Mouse (Mus musculus) hindbrain, embryonic 14.5 days (tissue): ENCODE measurements around the gene Fads3. TPM values are rescaled to one million over a fixed set of nuclear protein-coding genes. Genes with fewer than 3 reads are reported as not detected.
A peak's percentile ranks its signal among the peaks of the same experiment; 100 is the strongest.

ENCODE experiments used
- ATAC-seq: fragments of 200-750 bp; cut with Nextera tagmentation; 2 replicates; pipeline ENCODE4 v1.8.0; 2017; ENCODE audit warnings: moderate number of reproducible peaks, mild to moderate bottlenecking, moderate TSS enrichment, moderate library complexity; ENCODE audit not compliant: low FRiP score
- DNase-seq: peaks from one replicate; pipeline ENCODE4 v3.0.0-alpha.2; 2015; ENCODE audit warnings: low spot score
- H3K27ac ChIP-seq: fragments of 300-500 bp; sonication (generic); 2 replicates; pipeline ENCODE4 v1.5.1; 2014; ENCODE audit warnings: mild to moderate bottlenecking, moderate library complexity
- H3K27me3 ChIP-seq: fragments of 300-500 bp; sonication (generic); 2 replicates; pipeline ENCODE4 v1.6.1; 2014; ENCODE audit warnings: mild to moderate bottlenecking, low read length, mixed read lengths; ENCODE audit not compliant: control insufficient read depth, insufficient read depth
- H3K36me3 ChIP-seq: fragments of 300-500 bp; sonication (generic); replicated peaks from 2 replicates; pipeline ENCODE4 v1.6.1; 2014; ENCODE audit not compliant: control insufficient read depth, insufficient read depth
- H3K4me1 ChIP-seq: fragments of 300-500 bp; sonication (generic); replicated peaks from 2 replicates; pipeline ENCODE4 v1.6.1; 2014; ENCODE audit warnings: antibody characterized with exemption, low read length, mixed read lengths; ENCODE audit not compliant: control insufficient read depth, insufficient read depth
- H3K4me2 ChIP-seq: fragments of 300-500 bp; sonication (generic); replicated peaks from 2 replicates; pipeline ENCODE4 v1.6.1; 2014; ENCODE audit warnings: mild to moderate bottlenecking, moderate library complexity
- H3K4me3 ChIP-seq: fragments of 300-500 bp; sonication (generic); replicated peaks from 2 replicates; pipeline ENCODE4 v1.5.1; 2014; ENCODE audit warnings: mild to moderate bottlenecking, low read length
- H3K9ac ChIP-seq: fragments of 300-500 bp; sonication (generic); 2 replicates; pipeline ENCODE4 v1.6.1; 2014
- H3K9me3 ChIP-seq: fragments of 300-500 bp; sonication (generic); 2 replicates; pipeline ENCODE4 v1.6.1; 2016; ENCODE audit warnings: low read length; ENCODE audit not compliant: control insufficient read depth
- WGBS: fragments of 180-500 bp; shearing (Covaris S2); extraction: QIAGEN DNeasy Blood & Tissue Kit; methylation state at CpG from one replicate; pipeline ENCODE4 v1.1.7; 2014; 5-methylcytosine and 5-hydroxymethylcytosine counted together
- polyA plus RNA-seq: library from polyadenylated mRNA; unstranded; fragments of >200 nt; fragmentation: Nextera tagmentation; extraction: Ambion mirVana; gene quantifications from 2 replicates; pipeline ENCODE4 v1.2.1, GENCODE M21; 2014

Fads3 gene
- polyA plus RNA-seq, 1 experiment from 2014 or later: 24.7 TPM

DNA sequence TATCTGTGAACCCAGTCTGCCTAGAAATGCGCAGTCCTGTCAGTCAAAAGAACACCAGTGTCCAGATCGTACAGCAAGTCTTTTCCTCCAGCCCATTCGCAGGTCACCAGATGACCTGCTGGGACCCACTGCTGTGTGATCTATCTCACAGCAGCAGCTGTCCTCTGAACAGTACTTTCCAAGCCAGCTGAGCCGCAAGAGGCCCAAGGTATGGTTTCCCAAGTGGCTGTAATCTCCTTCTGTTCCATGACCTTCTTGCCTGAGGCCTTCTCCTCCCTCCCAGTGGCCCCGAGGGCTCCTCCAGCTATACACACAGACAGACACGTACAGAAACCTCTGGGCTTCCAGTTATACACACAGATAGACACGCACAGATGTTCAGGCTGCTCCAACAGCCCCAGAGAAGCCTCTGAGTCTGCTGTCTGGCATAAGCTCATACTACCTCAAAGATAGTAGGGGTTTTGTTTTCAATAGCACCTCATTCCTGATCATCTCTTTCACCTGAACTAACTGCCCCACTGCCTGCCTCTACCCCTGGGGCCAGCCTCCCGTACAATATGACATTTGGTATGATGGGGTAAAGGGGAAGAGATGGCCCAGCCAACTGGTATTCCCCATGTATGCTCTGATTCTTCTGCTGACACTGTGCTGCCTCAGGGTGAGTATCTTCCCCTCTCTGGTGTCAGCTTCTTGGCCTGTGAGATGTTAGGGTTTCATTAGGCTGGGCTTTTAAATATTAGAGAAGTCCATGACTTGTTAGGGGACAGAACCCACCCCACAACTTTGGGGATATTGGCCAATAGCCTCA, 19.6 kb downstream of the Fads3 start:
- Histone ChIP-seq H3K9me3 (no peaks in the 10 kb centered on the region), H3K4me3 (no peak overlapping the region), H3K4me2 (no peak overlapping the region), H3K27ac (0 out of 2 replicates have a peak overlapping the region, but pooled peaks have one; percentile 39), H3K27me3 (no peaks in the 10 kb centered on the region), H3K9ac (no peak overlapping the region), H3K4me1 (no peaks in the 10 kb centered on the region; the same call in 1 of the 2 replicates), H3K36me3 (peaks cover 75% of the 10 kb centered on the region)
- 46% methylated on average over 8 of the region's 8 CpGs for WGBS
- ATAC-seq: no peak
- no peak for DNase-seq

DNA sequence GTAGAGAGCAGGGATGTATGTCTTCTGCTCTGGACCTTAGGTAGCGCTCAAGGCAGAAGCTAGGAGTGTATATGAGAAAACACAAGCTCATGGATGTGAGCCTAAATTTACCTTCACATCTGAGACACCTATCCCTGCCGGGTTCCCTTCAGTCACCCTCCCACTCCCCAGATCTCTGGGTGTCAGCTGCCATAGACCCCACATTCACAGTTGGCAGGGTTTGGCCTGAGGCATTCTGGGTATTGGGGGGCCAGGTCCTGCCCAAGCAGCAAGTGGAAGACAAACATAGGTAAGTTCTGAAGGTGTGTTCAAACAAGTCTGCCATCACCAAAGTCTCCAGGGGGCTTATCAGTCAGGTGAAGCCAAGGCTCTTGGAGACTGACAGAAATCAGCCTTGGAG, 20.3 kb downstream of the Fads3 start:
- DNase-seq: no peak
- Histone ChIP-seq H3K9me3 (no peaks in the 10 kb centered on the region), H3K27ac (no peak overlapping the region), H3K36me3 (peaks cover 76% of the 10 kb centered on the region), H3K4me1 (no peaks in the 10 kb centered on the region; the same call in 1 of the 2 replicates), H3K27me3 (no peaks in the 10 kb centered on the region), H3K9ac (no peak overlapping the region), H3K4me3 (no peak overlapping the region), H3K4me2 (no peak overlapping the region)
- no peak for ATAC-seq
- 98% methylated on average over 2 of the region's 2 CpGs for WGBS

GRCm38 (mm10) chr19:10062292-10062691, 20.9 kb downstream of the Fads3 start:
- WGBS: 90% methylated on average over 8 of the region's 8 CpGs

DNA sequence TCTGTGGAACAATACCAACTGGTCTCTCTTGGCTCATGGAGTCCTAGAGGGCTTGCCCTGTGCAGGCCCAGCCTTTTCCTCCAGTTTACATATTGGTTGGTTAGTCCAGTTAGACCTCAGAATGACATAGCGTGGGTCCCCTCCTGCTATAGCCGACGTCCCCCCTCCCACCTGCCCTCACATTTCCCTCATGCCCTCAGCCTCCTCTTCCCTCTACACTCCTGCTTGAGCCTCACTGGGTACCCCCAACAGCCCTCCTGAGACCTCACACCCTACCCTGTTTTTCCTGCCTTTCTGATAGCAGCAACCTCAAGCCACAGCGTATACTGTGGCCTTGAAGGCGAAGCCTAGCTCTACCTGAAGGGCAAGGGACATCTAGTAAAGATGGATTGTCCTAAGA, 21.5 kb downstream of the Fads3 start:
- DNase-seq (no peak), ATAC-seq (no peak)
- Histone ChIP-seq H3K9ac (no peak overlapping the region), H3K4me2 (no peak overlapping the region), H3K36me3 (peaks cover 80% of the 10 kb centered on the region), H3K27me3 (no peaks in the 10 kb centered on the region), H3K4me1 (no peaks in the 10 kb centered on the region; the same call in 1 of the 2 replicates), H3K4me3 (no peak overlapping the region), H3K27ac (no peak overlapping the region), H3K9me3 (no peaks in the 10 kb centered on the region)
- 98% methylated on average over 5 of the region's 5 CpGs for WGBS

More at GRCm38 (mm10) chr19:10062292-10062691, 20.9 kb downstream of the Fads3 start:
- no peaks in the 10 kb centered on the region; the same call in 1 of the 2 replicates for H3K4me1 ChIP-seq
- H3K4me2 ChIP-seq: no peak overlapping the region
- peaks cover 80% of the 10 kb centered on the region for H3K36me3 ChIP-seq
- no peak overlapping the region for H3K9ac ChIP-seq
- H3K4me3 ChIP-seq: no peak overlapping the region
- H3K27me3 ChIP-seq: no peaks in the 10 kb centered on the region
- H3K27ac ChIP-seq: no peak overlapping the region
- ATAC-seq (no peak), DNase-seq (no peak)
- H3K9me3 ChIP-seq: no peaks in the 10 kb centered on the region

DNA sequence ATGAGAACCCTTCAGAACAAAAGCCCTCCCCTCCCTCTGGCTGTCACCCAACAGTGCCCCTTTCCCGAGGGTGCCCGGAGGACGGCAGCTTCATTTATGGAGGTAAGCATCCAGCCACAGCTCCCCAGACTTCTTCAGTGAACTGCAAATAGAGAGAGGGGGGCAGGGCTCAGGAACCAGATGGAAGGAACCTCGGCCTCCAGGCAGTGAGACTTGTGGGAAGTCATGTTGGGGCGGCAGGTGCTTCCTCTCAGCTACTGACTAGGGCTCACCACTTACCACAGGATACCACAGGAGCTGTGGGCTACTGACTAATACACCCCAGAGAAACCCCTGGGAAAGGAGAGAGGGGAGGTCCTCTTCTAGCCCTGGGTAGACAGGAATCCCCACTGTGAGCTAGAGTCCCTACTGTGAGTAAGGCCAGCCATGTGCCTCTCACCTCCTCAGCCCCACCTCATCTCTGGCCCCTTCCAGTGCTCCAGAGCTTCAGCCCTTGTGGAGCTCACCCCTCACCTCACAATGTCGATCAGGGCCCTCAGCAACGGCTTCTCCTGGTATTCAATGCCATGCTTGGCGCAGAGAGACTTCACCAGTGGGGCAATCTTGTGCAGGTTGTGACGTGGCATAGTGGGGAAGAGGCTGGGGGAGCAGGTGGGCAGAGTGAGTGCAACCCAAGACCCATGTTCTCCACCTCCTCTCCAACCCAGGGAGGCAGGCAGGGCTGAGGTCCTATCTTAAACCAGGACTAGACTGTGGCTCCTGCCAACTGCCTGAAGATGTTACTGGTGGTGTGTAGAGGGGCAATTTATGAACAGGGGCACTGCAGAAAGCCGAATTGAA, 23.0 kb downstream of the Fads3 start:
- DNase-seq (no peak), ATAC-seq (no peak)
- Histone ChIP-seq H3K4me2 (no peak overlapping the region), H3K36me3 (peaks cover 85% of the 10 kb centered on the region), H3K4me1 (no peaks in the 10 kb centered on the region; the same call in 1 of the 2 replicates), H3K9me3 (no peaks in the 10 kb centered on the region), H3K9ac (no peak overlapping the region), H3K27ac (no peak overlapping the region), H3K4me3 (no peak overlapping the region), H3K27me3 (no peaks in the 10 kb centered on the region)
- 73% methylated on average over 10 of the region's 10 CpGs for WGBS

- no peak for DNase-seq
- Histone ChIP-seq H3K9me3 (no peaks in the 10 kb centered on the region), H3K4me1 (no peaks in the 10 kb centered on the region; the same call in 1 of the 2 replicates), H3K36me3 (peaks cover 97% of the 10 kb centered on the region), H3K9ac (no peak overlapping the region), H3K27me3 (no peaks in the 10 kb centered on the region), H3K27ac (no peak overlapping the region), H3K4me3 (no peak overlapping the region), H3K4me2 (no peak overlapping the region)
- 94% methylated on average over 5 of the region's 5 CpGs for WGBS
- no peak for ATAC-seq
Measured at GRCm38 (mm10) chr19:10065465-10066188, 24.3 kb downstream of the Fads3 start.

DNA sequence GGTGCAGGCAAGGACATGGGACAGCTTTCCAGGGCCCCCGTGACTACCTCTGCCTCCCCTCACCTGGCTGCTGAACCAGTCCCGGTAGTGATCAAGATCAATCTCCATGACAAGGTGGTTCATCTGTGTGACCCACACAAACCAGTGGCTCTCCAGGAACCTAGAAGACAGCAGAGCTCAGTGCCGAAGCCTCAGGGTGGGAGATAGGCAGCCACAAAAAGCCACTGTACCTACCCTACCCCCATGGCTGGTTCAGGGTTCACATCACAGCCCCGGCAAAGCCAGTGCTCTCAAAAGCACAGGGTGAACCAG, 24.8 kb downstream of the Fads3 start:
- no peaks in the 10 kb centered on the region for H3K9me3 ChIP-seq
- peaks cover 100% of the 10 kb centered on the region for H3K36me3 ChIP-seq
- no peak overlapping the region for H3K4me3 ChIP-seq
- no peaks in the 10 kb centered on the region for H3K4me1 ChIP-seq
- 97% methylated on average over 4 of the region's 4 CpGs for WGBS
- no peaks in the 10 kb centered on the region for H3K27me3 ChIP-seq
- no peak for DNase-seq
- H3K9ac ChIP-seq: no peak overlapping the region
- no peak overlapping the region for H3K4me2 ChIP-seq
- ATAC-seq: no peak
- H3K27ac ChIP-seq: no peak overlapping the region

- Histone ChIP-seq H3K4me2 (no peak overlapping the region), H3K36me3 (peaks cover 100% of the 10 kb centered on the region), H3K9ac (no peak overlapping the region), H3K4me3 (no peak overlapping the region), H3K4me1 (no peaks in the 10 kb centered on the region), H3K27ac (no peak overlapping the region), H3K27me3 (no peaks in the 10 kb centered on the region), H3K9me3 (no peaks in the 10 kb centered on the region)
- no peak for DNase-seq
- 96% methylated on average over 3 of the region's 3 CpGs for WGBS
- no peak for ATAC-seq
Measured at GRCm38 (mm10) chr19:10066502-10066901, 25.1 kb downstream of the Fads3 start.

GRCm38 (mm10) chr19:10067701-10068100, 26.3 kb downstream of the Fads3 start:
- ATAC-seq: no peak
- Histone ChIP-seq H3K4me3 (no peak overlapping the region), H3K4me1 (no peaks in the 10 kb centered on the region), H3K9ac (no peak overlapping the region), H3K36me3 (peaks cover 100% of the 10 kb centered on the region), H3K9me3 (no peaks in the 10 kb centered on the region), H3K27ac (no peak overlapping the region), H3K4me2 (no peak overlapping the region), H3K27me3 (no peaks in the 10 kb centered on the region)
- WGBS: 72% methylated on average over 7 of the region's 7 CpGs
- peak; percentile 45 for DNase-seq
